Mouse (Mus musculus) bone marrow macrophage, adult 2 months (primary cell): ENCODE results near the gene Tmem177. TPM values are rescaled to one million over a fixed set of nuclear protein-coding genes. Genes with fewer than 3 reads are reported as not detected.

Source experiments
- H3K27ac ChIP-seq: 2 replicates; pipeline ENCODE4 v1.5.1; 2012; ENCODE audit warnings: low read depth, low read length; ENCODE audit not compliant: insufficient read depth
- H3K4me1 ChIP-seq: 2 replicates; pipeline ENCODE4 v1.6.1; 2012; ENCODE audit warnings: low read length; ENCODE audit not compliant: control insufficient read depth, insufficient read depth
- H3K4me3 ChIP-seq: 2 replicates; pipeline ENCODE4 v1.5.1; 2012; ENCODE audit warnings: mild to moderate bottlenecking, low read length, moderate library complexity; ENCODE audit not compliant: insufficient read depth
- CTCF ChIP-seq: IDR thresholded peaks from 2 replicates; pipeline ENCODE4 v1.5.1; 2012; ENCODE audit warnings: low read depth, mild to moderate bottlenecking, low read length, moderate library complexity
- POLR2A ChIP-seq: IDR thresholded peaks from 2 replicates; pipeline ENCODE4 v1.6.1; 2012; ENCODE audit warnings: mild to moderate bottlenecking, low read depth, low read length, borderline replicate concordance
- polyA plus RNA-seq: library from polyadenylated mRNA; stranded (reverse); fragments of >200 nt; gene quantifications from 2 replicates; pipeline ENCODE4 v1.2.4, GENCODE M21; 2012; ENCODE audit not compliant: missing spikeins, insufficient read depth, insufficient read length

The Tmem177 gene
- polyA plus RNA-seq, 1 experiment = 2.8 TPM

- H3K4me3 ChIP-seq = no peak overlapping the region
- no peak overlapping the region for H3K27ac ChIP-seq
- H3K4me1 ChIP-seq = peaks cover 5% of the 10 kb centered on the region
- TF ChIP-seq CTCF (no peak), POLR2A (no peak)
Measured at GRCm38 (mm10) chr1:119929715-119930114, 16.7 kb upstream of the Tmem177 start.

DNA sequence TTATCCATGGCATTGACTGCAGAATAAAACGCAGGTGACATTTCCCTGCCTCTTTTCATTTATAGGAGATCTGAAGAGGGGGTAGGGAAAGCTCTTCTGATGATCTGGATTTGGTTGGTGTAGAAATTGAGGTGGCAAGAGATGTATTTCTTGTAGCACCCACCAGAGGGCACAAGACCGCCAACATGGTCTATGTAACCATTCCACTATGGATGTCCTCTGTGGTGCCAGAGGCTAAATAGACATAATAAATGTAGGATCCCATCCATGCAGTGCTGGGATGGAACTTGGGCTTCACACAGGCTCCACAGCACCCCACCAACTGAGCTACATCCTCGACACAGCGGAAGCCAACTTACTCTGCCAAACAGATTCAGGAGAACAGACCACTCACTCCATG is 6.3 kb upstream of the Tmem177 start:
- Histone ChIP-seq H3K4me3 (no peak overlapping the region), H3K27ac (no peak overlapping the region), H3K4me1 (peaks cover 5% of the 10 kb centered on the region)
- no peak for TF ChIP-seq POLR2A
- TF ChIP-seq CTCF = no peak

DNA sequence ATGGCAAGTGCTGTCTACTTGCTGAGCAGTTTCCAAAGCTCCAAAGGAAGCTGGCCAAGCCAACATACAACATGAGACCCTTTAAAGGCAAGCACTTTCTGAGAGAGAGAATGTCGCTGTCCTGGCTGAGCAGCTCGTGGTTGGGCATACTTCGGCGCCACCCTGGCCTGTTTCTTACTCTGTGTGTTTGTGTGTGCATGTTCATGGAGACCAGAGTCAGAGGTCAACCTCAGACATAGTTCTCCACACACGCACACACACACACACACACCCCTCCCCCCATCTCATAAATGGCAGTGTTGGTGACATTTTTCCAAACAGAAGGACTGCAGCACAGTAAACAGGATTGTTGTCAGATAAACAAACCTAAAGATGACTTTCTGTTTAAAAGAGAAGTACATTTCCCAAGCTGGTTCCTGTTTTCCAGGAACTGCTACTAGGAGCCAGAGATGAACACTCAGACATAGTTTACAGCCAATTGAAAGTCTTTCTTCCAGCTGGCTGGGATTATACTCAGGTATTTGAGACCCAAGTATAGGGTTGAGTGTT is 3.9 kb upstream of the Tmem177 start:
- H3K4me3 ChIP-seq = no peak overlapping the region
- H3K27ac ChIP-seq = no peak overlapping the region
- no peak for TF ChIP-seq CTCF
- no peak for TF ChIP-seq POLR2A
- H3K4me1 ChIP-seq = peaks cover 11% of the 10 kb centered on the region

GRCm38 (mm10) chr1:119907206-119907748 is 5.7 kb downstream of the Tmem177 start:
- Histone ChIP-seq H3K27ac (no peak overlapping the region), H3K4me3 (no peak overlapping the region), H3K4me1 (peaks cover 16% of the 10 kb centered on the region)
- no peak for TF ChIP-seq CTCF
- TF ChIP-seq POLR2A = no peak

DNA sequence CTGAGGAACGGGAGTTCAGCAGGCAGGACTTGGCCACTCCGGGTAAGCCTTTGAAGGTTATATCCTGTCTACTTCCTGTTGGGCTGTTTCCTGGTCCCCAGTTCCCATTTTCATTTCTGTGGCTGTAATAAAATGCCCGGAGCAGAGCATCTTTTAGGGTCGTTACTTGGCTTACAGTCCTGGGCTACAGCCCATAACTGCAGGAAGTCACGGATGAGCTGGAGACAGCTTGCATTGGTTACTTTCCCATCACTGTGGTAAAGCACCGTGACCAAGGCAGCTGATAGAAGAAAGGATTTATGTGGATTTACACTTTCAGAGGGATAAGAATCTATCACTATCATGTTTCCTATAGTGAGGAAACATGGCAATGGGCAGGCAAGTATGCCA is 9.8 kb downstream of the Tmem177 start:
- no peak overlapping the region for H3K27ac ChIP-seq
- no peak for TF ChIP-seq POLR2A
- no peak for TF ChIP-seq CTCF
- H3K4me1 ChIP-seq = peaks cover 9% of the 10 kb centered on the region
- H3K4me3 ChIP-seq = no peak overlapping the region

- no peak for TF ChIP-seq CTCF
- no peak for TF ChIP-seq POLR2A
- peaks cover 7% of the 10 kb centered on the region for H3K4me1 ChIP-seq
- no peak overlapping the region for H3K27ac ChIP-seq
- H3K4me3 ChIP-seq = no peak overlapping the region
Measured at GRCm38 (mm10) chr1:119902551-119903230, 10.3 kb downstream of the Tmem177 start.

- Histone ChIP-seq H3K27ac (no peak overlapping the region), H3K4me1 (peaks cover 3% of the 10 kb centered on the region), H3K4me3 (no peak overlapping the region)
- TF ChIP-seq CTCF = no peak
- no peak for TF ChIP-seq POLR2A
Measured at GRCm38 (mm10) chr1:119899195-119900123, 13.5 kb downstream of the Tmem177 start.

DNA sequence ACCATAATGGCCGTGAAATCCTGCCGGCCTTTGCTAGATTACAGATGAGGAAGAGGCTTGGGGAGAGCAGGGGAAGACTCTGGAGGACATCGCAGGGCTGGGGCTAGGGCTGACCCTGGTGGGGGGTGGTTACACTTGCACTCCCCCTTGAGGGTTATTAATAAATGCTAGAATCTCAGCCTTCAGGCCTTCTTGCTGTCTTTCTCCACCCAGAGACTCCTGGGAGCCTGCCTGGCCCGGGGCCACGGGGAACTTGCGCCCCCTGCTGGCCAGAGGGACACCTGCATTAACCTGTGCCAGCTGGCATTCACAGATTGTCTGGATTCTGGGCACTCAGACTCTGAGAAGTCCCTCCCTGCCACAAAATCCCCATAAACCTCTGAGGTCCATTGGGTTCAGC is 18.1 kb downstream of the Tmem177 start:
- H3K27ac ChIP-seq = no peak overlapping the region
- TF ChIP-seq CTCF (peak; percentile 97), POLR2A (no peak)
- peaks cover 11% of the 10 kb centered on the region for H3K4me1 ChIP-seq
- H3K4me3 ChIP-seq = no peak overlapping the region

DNA sequence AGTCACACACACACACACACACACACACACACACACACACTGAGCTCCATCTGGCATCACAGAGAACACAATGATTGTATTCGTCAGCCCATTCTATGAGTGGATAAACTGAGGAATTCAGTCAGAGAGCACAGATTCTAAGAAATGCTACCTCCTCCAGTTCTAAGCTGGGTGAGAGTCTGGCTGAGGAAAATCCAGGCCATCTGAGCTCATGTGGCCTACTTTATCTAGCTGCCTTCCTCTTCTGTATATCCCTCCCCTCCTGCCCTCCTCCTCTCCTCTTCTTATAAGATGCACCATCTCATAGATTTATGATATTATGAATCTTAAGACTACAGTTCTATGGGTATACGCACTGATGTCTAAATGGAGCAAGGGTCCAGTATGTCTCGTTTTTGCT is 19.4 kb downstream of the Tmem177 start:
- TF ChIP-seq POLR2A (no peak), CTCF (no peak)

More for the DNA sequence above, 19.4 kb downstream of the Tmem177 start:
- H3K4me1 ChIP-seq = peaks cover 11% of the 10 kb centered on the region
- no peak overlapping the region for H3K4me3 ChIP-seq
- H3K27ac ChIP-seq = no peak overlapping the region
